Mouse (Mus musculus): Measurements from ENCODE around the gene Nags. TPM values are rescaled to one million over a fixed set of nuclear protein-coding genes. Genes with fewer than 3 reads are reported as not detected.
A peak's percentile ranks its signal among the peaks of the same experiment; 100 is the strongest.
"Not testable (repeated sequence)": the region's sequence is repeated elsewhere in the genome, so short reads cannot be mapped to it uniquely, and the experiment has no call there.

The Nags gene
- polyA plus RNA-seq, 1 experiment = 0.41 TPM

- Histone ChIP-seq H3K4me1 (ENCODE audit: control insufficient read depth, insufficient read depth, low read length) (peaks cover 3% of the 10 kb centered on the region; the same call in 1 of the 2 replicates), H3K4me3 (replicated peaks; ENCODE audit: extremely low read depth, low read depth, low read length) (no peak overlapping the region)
- no peak for DNase-seq
- WGBS = 14% methylated on average over 34 of the region's 34 CpGs
- no peak for TF ChIP-seq POLR2A (IDR thresholded peaks at IDR 0.05; ENCODE audit: borderline replicate concordance, extremely low read depth, low read depth, low read length)
Measured at GRCm38 (mm10) chr11:102147213-102147989, 2.1 kb downstream of the Nags start.

DNA sequence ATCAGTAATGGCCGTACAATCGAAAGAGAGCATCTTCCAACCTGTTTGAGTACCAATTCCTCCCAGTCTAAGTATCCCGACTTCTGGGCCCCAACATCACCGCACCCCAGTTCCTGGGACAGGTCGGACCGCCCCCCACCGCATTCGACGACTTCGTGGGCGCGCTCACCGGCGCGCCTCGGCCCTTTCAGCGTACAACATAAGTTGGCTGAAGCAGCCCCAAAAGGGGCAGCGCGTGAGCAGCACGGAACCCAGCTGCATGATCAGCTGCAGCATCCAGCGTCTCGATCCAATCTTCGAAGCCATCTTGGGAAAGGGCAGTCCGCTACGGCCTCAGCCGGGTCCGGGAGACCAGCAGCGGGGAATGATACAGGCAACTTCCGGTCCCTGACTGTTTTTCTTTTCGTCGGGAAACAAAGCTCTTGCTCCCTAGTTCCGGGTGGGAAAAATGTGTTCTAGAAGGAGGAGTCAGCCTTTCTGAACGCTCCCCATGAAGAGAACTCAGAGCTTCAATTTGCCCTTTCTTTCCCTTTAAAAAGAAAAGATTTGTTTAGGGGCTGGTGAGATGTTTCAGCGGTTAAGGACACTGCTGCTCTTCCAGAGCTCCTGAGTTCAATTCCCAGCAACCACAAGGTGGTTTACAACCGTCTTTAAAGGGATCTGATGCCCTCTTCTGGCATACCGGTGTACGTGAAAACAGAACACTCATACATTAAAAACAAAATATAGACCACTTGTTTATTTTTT is 10.9 kb downstream of the Nags start, which contains the start of gene Tmem101:
Gene Tmem101 (minus strand): TSS at position 366 of the 747 bp plus-strand sequence.
- TF ChIP-seq POLR2A (IDR thresholded peaks at IDR 0.05; ENCODE audit: borderline replicate concordance, extremely low read depth, low read depth, low read length) = peak; percentile 70; the same call in 1 of the 2 replicates
- TF ChIP-seq CTCF (IDR thresholded peaks at IDR 0.05; ENCODE audit: insufficient read depth, low read length) = no peak
- DNase-seq = peak; percentile 86
- under 1% methylated on average over 37 of the region's 37 CpGs for WGBS
- Histone ChIP-seq H3K4me1 (ENCODE audit: control insufficient read depth, insufficient read depth, low read length) (peaks cover 4% of the 10 kb centered on the region; the same call in 1 of the 2 replicates), H3K4me3 (replicated peaks; ENCODE audit: extremely low read depth, low read depth, low read length) (peak within 1 kb of the TSS; percentile 81)

GRCm38 (mm10) chr11:102156786-102157089 is 11.4 kb downstream of the Nags start:
- no peak for TF ChIP-seq POLR2A (IDR thresholded peaks at IDR 0.05; ENCODE audit: borderline replicate concordance, extremely low read depth, low read depth, low read length)
- TF ChIP-seq CTCF (IDR thresholded peaks at IDR 0.05; ENCODE audit: insufficient read depth, low read length) = no peak

GRCm38 (mm10) chr11:102158024-102158423 is 12.7 kb downstream of the Nags start:
- H3K4me3 ChIP-seq (replicated peaks; ENCODE audit: extremely low read depth, low read depth, low read length); DNase-seq; H3K4me1 ChIP-seq (ENCODE audit: control insufficient read depth, insufficient read depth, low read length): not testable (repeated sequence)
- WGBS = 80% methylated on average over 2 of the region's 2 CpGs

More at GRCm38 (mm10) chr11:102156786-102157089, 11.4 kb downstream of the Nags start:
- 6% methylated on average over 1 of the region's 1 CpGs for WGBS
- no peak for DNase-seq
- no peak overlapping the region for H3K4me3 ChIP-seq (replicated peaks; ENCODE audit: extremely low read depth, low read depth, low read length)
- peaks cover 4% of the 10 kb centered on the region; the same call in 1 of the 2 replicates for H3K4me1 ChIP-seq (ENCODE audit: control insufficient read depth, insufficient read depth, low read length)

DNA sequence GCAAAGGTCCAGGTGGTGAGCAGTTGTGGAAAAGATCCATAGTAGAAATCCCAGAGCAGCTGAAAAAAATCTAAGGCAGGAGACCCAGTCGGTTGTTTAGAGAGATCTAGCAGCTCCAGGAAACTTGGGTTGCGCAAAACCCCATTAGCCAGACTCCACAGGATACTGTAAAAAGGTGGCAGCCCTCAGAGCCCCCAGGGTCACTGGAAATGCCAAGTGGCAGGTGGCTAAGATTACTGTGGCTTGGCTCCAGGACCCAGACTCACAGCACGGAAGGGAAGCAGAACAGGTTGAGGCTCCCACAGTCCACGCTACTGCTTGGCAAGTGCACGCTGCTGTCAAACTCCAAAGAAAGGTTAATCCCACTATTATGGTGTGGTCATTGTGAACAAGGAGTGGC is 14.5 kb downstream of the Nags start:
- no peak for DNase-seq
- TF ChIP-seq CTCF (IDR thresholded peaks at IDR 0.05; ENCODE audit: insufficient read depth, low read length) (no peak), POLR2A (IDR thresholded peaks at IDR 0.05; ENCODE audit: borderline replicate concordance, extremely low read depth, low read depth, low read length) (no peak)
- 63% methylated on average over 5 of the region's 5 CpGs for WGBS
- no peak overlapping the region for H3K4me3 ChIP-seq (replicated peaks; ENCODE audit: extremely low read depth, low read depth, low read length)
- H3K4me1 ChIP-seq (ENCODE audit: control insufficient read depth, insufficient read depth, low read length) = peaks cover 4% of the 10 kb centered on the region; the same call in 1 of the 2 replicates

DNA sequence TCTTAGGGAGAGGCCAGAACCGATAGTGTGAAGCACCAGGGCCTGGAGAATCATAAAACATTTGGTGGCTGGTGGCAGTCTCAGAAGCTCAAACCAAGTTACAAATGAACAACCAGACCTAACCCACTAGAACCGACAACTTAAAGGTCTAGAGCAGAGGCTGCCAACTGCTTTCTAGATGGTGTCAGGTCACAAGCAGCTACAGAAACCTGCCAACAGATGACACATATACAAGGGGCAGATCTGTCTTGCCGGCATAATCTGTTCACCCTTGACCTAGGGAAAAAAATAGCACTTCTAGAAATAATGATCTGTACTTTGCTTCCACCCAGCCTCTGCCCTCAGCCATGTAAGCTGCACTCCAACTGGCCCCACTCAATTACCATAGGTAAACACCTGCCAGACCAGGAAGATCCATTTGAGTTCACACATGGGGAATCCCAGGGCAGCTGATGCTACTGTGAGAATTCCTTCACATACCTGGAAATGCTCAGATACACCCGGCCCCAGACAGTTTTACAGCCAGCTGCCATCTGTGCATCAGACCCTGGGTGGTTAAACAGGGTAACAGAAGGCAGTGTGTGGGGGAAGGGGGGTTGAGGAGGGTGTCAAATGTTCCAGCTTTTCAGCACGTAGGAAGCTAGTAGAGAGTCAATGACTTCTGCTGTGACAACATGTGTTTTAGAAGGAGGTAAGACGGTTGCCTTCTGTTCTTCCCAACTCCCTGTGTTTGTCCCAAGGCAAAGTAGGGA is 20.8 kb downstream of the Nags start:
- WGBS = 65% methylated on average over 6 of the region's 6 CpGs
- DNase-seq = no peak
- H3K4me3 ChIP-seq (replicated peaks; ENCODE audit: extremely low read depth, low read depth, low read length) = no peak overlapping the region
- TF ChIP-seq CTCF (IDR thresholded peaks at IDR 0.05; ENCODE audit: insufficient read depth, low read length) (no peak), POLR2A (IDR thresholded peaks at IDR 0.05; ENCODE audit: borderline replicate concordance, extremely low read depth, low read depth, low read length) (no peak)
- no peaks in the 10 kb centered on the region; the same call in 1 of the 2 replicates for H3K4me1 ChIP-seq (ENCODE audit: control insufficient read depth, insufficient read depth, low read length)

DNA sequence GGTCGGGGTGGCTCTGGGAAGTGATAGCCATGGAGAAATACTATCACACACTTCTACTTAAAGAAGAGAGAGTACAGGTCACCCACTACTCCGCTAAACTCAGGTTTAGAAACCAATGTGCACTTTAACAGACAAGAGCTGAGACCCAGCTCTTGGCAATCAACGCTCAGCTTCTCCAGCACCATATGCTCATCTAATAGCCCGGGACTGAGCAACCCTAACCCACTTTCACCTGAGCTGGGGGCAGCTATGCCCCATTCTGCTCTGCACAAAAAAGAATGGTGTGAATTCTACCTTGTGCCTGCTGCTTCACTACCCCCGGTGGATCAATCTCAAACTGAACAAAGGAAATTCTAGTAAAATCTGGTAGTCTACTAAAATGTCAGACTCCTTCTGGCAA is 22.2 kb downstream of the Nags start:
- DNase-seq = no peak
- 93% methylated on average over 5 of the region's 5 CpGs for WGBS
- Histone ChIP-seq H3K4me1 (ENCODE audit: control insufficient read depth, insufficient read depth, low read length) (no peaks in the 10 kb centered on the region; the same call in 1 of the 2 replicates), H3K4me3 (replicated peaks; ENCODE audit: extremely low read depth, low read depth, low read length) (no peak overlapping the region)
- TF ChIP-seq POLR2A (IDR thresholded peaks at IDR 0.05; ENCODE audit: borderline replicate concordance, extremely low read depth, low read depth, low read length) (no peak), CTCF (IDR thresholded peaks at IDR 0.05; ENCODE audit: insufficient read depth, low read length) (no peak)

DNA sequence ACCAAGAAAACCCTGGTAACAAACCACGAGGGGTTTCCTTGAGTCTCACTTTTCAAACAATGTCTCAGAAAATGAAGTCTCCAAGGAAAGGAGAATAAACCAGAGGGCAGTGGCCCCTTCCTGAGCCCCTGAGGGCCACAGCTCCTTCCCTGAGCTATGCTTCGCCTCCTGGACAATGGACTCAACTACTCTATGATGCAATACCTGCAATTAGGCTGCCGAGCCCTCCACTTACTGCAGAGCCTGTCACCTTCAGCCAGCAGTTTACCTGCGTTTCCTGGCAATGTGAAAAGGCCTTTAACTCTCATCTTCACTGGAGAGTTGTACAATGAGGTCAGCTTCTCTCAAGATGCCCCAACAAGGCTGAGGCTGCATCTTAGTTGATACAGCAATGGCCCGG is 23.4 kb downstream of the Nags start:
- WGBS = 63% methylated on average over 5 of the region's 5 CpGs
- no peaks in the 10 kb centered on the region; the same call in 1 of the 2 replicates for H3K4me1 ChIP-seq (ENCODE audit: control insufficient read depth, insufficient read depth, low read length)
- TF ChIP-seq POLR2A (IDR thresholded peaks at IDR 0.05; ENCODE audit: borderline replicate concordance, extremely low read depth, low read depth, low read length) = no peak
- DNase-seq = no peak
- H3K4me3 ChIP-seq (replicated peaks; ENCODE audit: extremely low read depth, low read depth, low read length) = no peak overlapping the region

DNA sequence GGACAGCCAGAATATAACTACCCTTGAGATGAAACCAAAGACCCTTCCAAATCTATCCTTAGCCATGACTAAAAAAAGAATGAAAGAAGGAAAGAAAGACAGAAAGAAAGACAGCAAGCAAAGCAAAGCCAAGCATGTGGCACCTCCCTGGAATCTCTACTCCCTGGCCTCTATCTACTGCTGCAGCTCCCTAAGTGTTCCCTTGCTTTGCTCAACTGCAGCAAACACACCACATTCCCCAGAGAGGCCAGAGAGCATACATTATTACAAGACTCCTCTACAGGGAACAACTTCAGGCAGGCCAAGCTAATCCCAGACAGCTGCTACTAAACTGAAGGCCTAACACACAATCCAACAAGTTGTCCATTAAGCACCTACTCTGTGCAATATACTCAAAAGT is 34.5 kb downstream of the Nags start:
- Histone ChIP-seq H3K4me3 (replicated peaks; ENCODE audit: extremely low read depth, low read depth, low read length) (no peak overlapping the region), H3K4me1 (ENCODE audit: control insufficient read depth, insufficient read depth, low read length) (peaks cover 5% of the 10 kb centered on the region)
- no peak for DNase-seq
- TF ChIP-seq CTCF (IDR thresholded peaks at IDR 0.05; ENCODE audit: insufficient read depth, low read length) (no peak), POLR2A (IDR thresholded peaks at IDR 0.05; ENCODE audit: borderline replicate concordance, extremely low read depth, low read depth, low read length) (no peak)
